Mouse (Mus musculus) limb, embryonic 14.5 days (tissue): ENCODE measurements at regions not wholly inside any gene's neighbourhood (a gene's known extent, or its start where the extent isn't known, plus 50 kb on each side); places are given as distances from the start of the nearest gene placed in this dataset.

Experiments
- ATAC-seq: fragments of 200-750 bp; cut with Nextera tagmentation; 2 replicates; pipeline ENCODE4 v1.8.0; 2017; ENCODE audit warnings: low read depth, moderate number of reproducible peaks, moderate TSS enrichment; ENCODE audit not compliant: low FRiP score
- DNase-seq: peaks from one replicate; pipeline ENCODE4 v3.0.0-alpha.2; 2015; ENCODE audit warnings: low spot score
- H3K27ac ChIP-seq: fragments of 300-500 bp; sonication (generic); replicated peaks from 2 replicates; pipeline ENCODE4 v1.5.1; 2014; ENCODE audit warnings: low read depth, mild to moderate bottlenecking, low read length, moderate library complexity, mixed read lengths
- H3K27me3 ChIP-seq: fragments of 300-500 bp; sonication (generic); 2 replicates; pipeline ENCODE4 v1.6.1; 2014; ENCODE audit warnings: low read length, mixed read lengths; ENCODE audit not compliant: control insufficient read depth, insufficient read depth
- H3K36me3 ChIP-seq: fragments of 300-500 bp; sonication (generic); 2 replicates; pipeline ENCODE4 v1.6.1; 2014; ENCODE audit warnings: mild to moderate bottlenecking, low read length, moderate library complexity, mixed read lengths; ENCODE audit not compliant: control insufficient read depth, insufficient read depth
- H3K4me1 ChIP-seq: fragments of 300-500 bp; sonication (generic); 2 replicates; pipeline ENCODE4 v1.6.1; 2014; ENCODE audit warnings: antibody characterized with exemption, low read length, mixed read lengths; ENCODE audit not compliant: control insufficient read depth, insufficient read depth
- H3K4me2 ChIP-seq: fragments of 300-500 bp; sonication (generic); replicated peaks from 2 replicates; pipeline ENCODE4 v1.6.1; 2014; ENCODE audit warnings: low read depth, mild to moderate bottlenecking, low read length, moderate library complexity; ENCODE audit not compliant: severe bottlenecking
- H3K4me3 ChIP-seq: fragments of 300-500 bp; sonication (generic); replicated peaks from 2 replicates; pipeline ENCODE4 v1.5.1; 2014; ENCODE audit warnings: low read length
- H3K9ac ChIP-seq: fragments of 300-500 bp; sonication (generic); 2 replicates; pipeline ENCODE4 v1.6.1; 2014; ENCODE audit warnings: mild to moderate bottlenecking, low read depth, low read length, moderate library complexity; ENCODE audit not compliant: severe bottlenecking
- H3K9me3 ChIP-seq: fragments of 300-500 bp; sonication (generic); 2 replicates; pipeline ENCODE4 v1.6.1; 2016; ENCODE audit warnings: low read length; ENCODE audit not compliant: control insufficient read depth
- POLR2A ChIP-seq: fragments of 200-500 bp; IDR thresholded peaks from 2 replicates; pipeline ENCODE4 v1.8.0; 2012; ENCODE audit warnings: inconsistent platforms, mild to moderate bottlenecking, moderate library complexity, borderline replicate concordance; ENCODE audit not compliant: insufficient read depth, insufficient read length; ENCODE audit errors: extremely low read depth
- WGBS: fragments of 180-500 bp; shearing (Covaris S2); extraction: QIAGEN DNeasy Blood & Tissue Kit; methylation state at CpG from one replicate; pipeline ENCODE4 v1.1.7; 2014; 5-methylcytosine and 5-hydroxymethylcytosine counted together

GRCm38 (mm10) chr16:72071756-72072471 is 236.2 kb upstream of the Robo1 start:
- H3K9me3 ChIP-seq, result no peaks in the 10 kb centered on the region
- H3K4me3 ChIP-seq, result no peak overlapping the region
- H3K27me3 ChIP-seq, result no peaks in the 10 kb centered on the region
- H3K4me2 ChIP-seq, result no peak overlapping the region
- DNase-seq (no peak), ATAC-seq (no peak)
- 79% methylated on average over 2 of the region's 2 CpGs for WGBS
- TF ChIP-seq POLR2A, result no peak
- no peak overlapping the region for H3K27ac ChIP-seq
- no peaks in the 10 kb centered on the region for H3K36me3 ChIP-seq
- H3K4me1 ChIP-seq, result no peaks in the 10 kb centered on the region
- no peak overlapping the region for H3K9ac ChIP-seq

- WGBS, result 79% methylated on average over 5 of the region's 5 CpGs
- Histone ChIP-seq H3K4me2 (no peak overlapping the region), H3K27ac (no peak overlapping the region), H3K9ac (no peak overlapping the region), H3K4me3 (no peak overlapping the region), H3K9me3 (no peaks in the 10 kb centered on the region), H3K36me3 (no peaks in the 10 kb centered on the region), H3K4me1 (0 out of 2 replicates have a peak, but pooled peaks cover 3% of the 10 kb centered on the region), H3K27me3 (no peaks in the 10 kb centered on the region)
- ATAC-seq, result no peak
- DNase-seq, result no peak
- TF ChIP-seq POLR2A, result no peak
These were observed 222.9 kb upstream of the Robo1 start for GRCm38 (mm10) chr16:72085181-72085580.

- Histone ChIP-seq H3K27me3 (no peaks in the 10 kb centered on the region), H3K4me3 (no peak overlapping the region), H3K4me1 (0 out of 2 replicates have a peak, but pooled peaks cover 3% of the 10 kb centered on the region), H3K9me3 (no peaks in the 10 kb centered on the region), H3K36me3 (no peaks in the 10 kb centered on the region), H3K27ac (no peak overlapping the region), H3K4me2 (no peak overlapping the region), H3K9ac (no peak overlapping the region)
- DNase-seq, result no peak
- 44% methylated on average over 4 of the region's 4 CpGs for WGBS
- TF ChIP-seq POLR2A, result no peak
- no peak for ATAC-seq
These were observed 220.1 kb upstream of the Robo1 start for GRCm38 (mm10) chr16:72088053-72088452.

- DNase-seq (no peak), ATAC-seq (no peak)
- Histone ChIP-seq H3K9me3 (no peaks in the 10 kb centered on the region), H3K9ac (no peak overlapping the region), H3K4me2 (no peak overlapping the region), H3K4me3 (no peak overlapping the region), H3K36me3 (no peaks in the 10 kb centered on the region), H3K4me1 (0 out of 2 replicates have a peak, but pooled peaks cover 3% of the 10 kb centered on the region), H3K27me3 (no peaks in the 10 kb centered on the region), H3K27ac (no peak overlapping the region)
- TF ChIP-seq POLR2A, result no peak
- 81% methylated on average over 6 of the region's 6 CpGs for WGBS
These were observed 219.2 kb upstream of the Robo1 start for GRCm38 (mm10) chr16:72088916-72089315.
